Mouse (Mus musculus): Measurements from ENCODE around the gene Tra2b. TPM values are rescaled to one million over a fixed set of nuclear protein-coding genes. Genes with fewer than 3 reads are reported as not detected.
"Not testable (repeated sequence)": the region's sequence is repeated elsewhere in the genome, so short reads cannot be mapped to it uniquely, and the experiment has no call there.

Gene Tra2b
- total and polyA plus RNA-seq, 2 experiments = 12.8 to 53.4 TPM

GRCm38 (mm10) chr16:22261563-22261962 lies 4.2 kb downstream of the Tra2b start:
- no peak overlapping the region for H3K9ac ChIP-seq (ENCODE audit: low read depth, low read length)

GRCm38 (mm10) chr16:22260423-22261143 lies 5.2 kb downstream of the Tra2b start:
- no peak overlapping the region for H3K4me3 ChIP-seq (ENCODE audit: insufficient read depth, low read depth, low read length)
- WGBS = 27% methylated on average over 3 of the region's 3 CpGs
- TF ChIP-seq POLR2A (IDR thresholded peaks at IDR 0.05; ENCODE audit: extremely low read depth, insufficient read depth, low read length) = no peak
- TF ChIP-seq CTCF (IDR thresholded peaks at IDR 0.05; ENCODE audit: low read depth, low read length) = no peak

More at GRCm38 (mm10) chr16:22261563-22261962, 4.2 kb downstream of the Tra2b start:
- peak; percentile 55 for DNase-seq (ENCODE audit: extremely low read depth, low read depth, low spot score)
- peaks cover 13% of the 10 kb centered on the region for H3K4me1 ChIP-seq (ENCODE audit: control insufficient read depth, insufficient read depth, low read length)
- 44% methylated on average over 2 of the region's 2 CpGs for WGBS
- H3K4me3 ChIP-seq (ENCODE audit: insufficient read depth, low read depth, low read length) = no peak overlapping the region
- H3K27me3 ChIP-seq (ENCODE audit: control insufficient read depth, insufficient read depth, low read length) = no peaks in the 10 kb centered on the region
- no peak overlapping the region for H3K27ac ChIP-seq (replicated peaks; ENCODE audit: insufficient read depth, low read depth, low read length)
- TF ChIP-seq POLR2A (IDR thresholded peaks at IDR 0.05; ENCODE audit: extremely low read depth, insufficient read depth, low read length) = no peak
- TF ChIP-seq CTCF (IDR thresholded peaks at IDR 0.05; ENCODE audit: low read depth, low read length) = no peak
- peaks cover 10% of the 10 kb centered on the region; the same call in 1 of the 2 replicates for H3K79me2 ChIP-seq (ENCODE audit: control insufficient read depth, insufficient read depth, low read length)
- H3K36me3 ChIP-seq (ENCODE audit: control insufficient read depth, insufficient read depth, low read length) = peaks cover 4% of the 10 kb centered on the region; the same call in 1 of the 2 replicates

GRCm38 (mm10) chr16:22252255-22252654 lies 13.6 kb downstream of the Tra2b start:
- DNase-seq (ENCODE audit: extremely low read depth, low read depth, low spot score); H3K4me1 ChIP-seq (ENCODE audit: control insufficient read depth, insufficient read depth, low read length); H3K27ac ChIP-seq (replicated peaks; ENCODE audit: insufficient read depth, low read depth, low read length); H3K9ac ChIP-seq (ENCODE audit: low read depth, low read length); H3K27me3 ChIP-seq (ENCODE audit: control insufficient read depth, insufficient read depth, low read length); H3K79me2 ChIP-seq (ENCODE audit: control insufficient read depth, insufficient read depth, low read length); H3K4me3 ChIP-seq (ENCODE audit: insufficient read depth, low read depth, low read length): not testable (repeated sequence)
- H3K36me3 ChIP-seq (ENCODE audit: control insufficient read depth, insufficient read depth, low read length) = peaks cover 58% of the 10 kb centered on the region
- 74% methylated on average over 6 of the region's 6 CpGs for WGBS

More at GRCm38 (mm10) chr16:22260423-22261143, 5.2 kb downstream of the Tra2b start:
- Histone ChIP-seq H3K27me3 (ENCODE audit: control insufficient read depth, insufficient read depth, low read length) (no peaks in the 10 kb centered on the region), H3K4me1 (ENCODE audit: control insufficient read depth, insufficient read depth, low read length) (peaks cover 10% of the 10 kb centered on the region), H3K27ac (replicated peaks; ENCODE audit: insufficient read depth, low read depth, low read length) (no peak overlapping the region), H3K36me3 (ENCODE audit: control insufficient read depth, insufficient read depth, low read length) (peaks cover 5% of the 10 kb centered on the region; the same call in 1 of the 2 replicates), H3K79me2 (ENCODE audit: control insufficient read depth, insufficient read depth, low read length) (peaks cover 10% of the 10 kb centered on the region; the same call in 1 of the 2 replicates), H3K9ac (ENCODE audit: low read depth, low read length) (no peak overlapping the region)
- no peak for DNase-seq (ENCODE audit: extremely low read depth, low read depth, low spot score)

GRCm38 (mm10) chr16:22250307-22250706 lies 15.5 kb downstream of the Tra2b start:
- WGBS = 93% methylated on average over 5 of the region's 5 CpGs
- Histone ChIP-seq H3K27ac (replicated peaks; ENCODE audit: insufficient read depth, low read depth, low read length) (no peak overlapping the region), H3K36me3 (ENCODE audit: control insufficient read depth, insufficient read depth, low read length) (peaks cover 59% of the 10 kb centered on the region), H3K9ac (ENCODE audit: low read depth, low read length) (no peak overlapping the region), H3K4me3 (ENCODE audit: insufficient read depth, low read depth, low read length) (no peak overlapping the region), H3K27me3 (ENCODE audit: control insufficient read depth, insufficient read depth, low read length) (no peaks in the 10 kb centered on the region), H3K4me1 (ENCODE audit: control insufficient read depth, insufficient read depth, low read length) (no peaks in the 10 kb centered on the region), H3K79me2 (ENCODE audit: control insufficient read depth, insufficient read depth, low read length) (no peaks in the 10 kb centered on the region; the same call in 1 of the 2 replicates)
- no peak for TF ChIP-seq POLR2A (IDR thresholded peaks at IDR 0.05; ENCODE audit: extremely low read depth, insufficient read depth, low read length)
- TF ChIP-seq CTCF (IDR thresholded peaks at IDR 0.05; ENCODE audit: low read depth, low read length) = no peak
- no peak for DNase-seq (ENCODE audit: extremely low read depth, low read depth, low spot score)

GRCm38 (mm10) chr16:22249754-22250153 lies 16.1 kb downstream of the Tra2b start:
- H3K36me3 ChIP-seq (ENCODE audit: control insufficient read depth, insufficient read depth, low read length) = peaks cover 59% of the 10 kb centered on the region
- H3K4me1 ChIP-seq (ENCODE audit: control insufficient read depth, insufficient read depth, low read length) = no peaks in the 10 kb centered on the region
- no peak overlapping the region for H3K9ac ChIP-seq (ENCODE audit: low read depth, low read length)
- H3K27me3 ChIP-seq (ENCODE audit: control insufficient read depth, insufficient read depth, low read length) = no peaks in the 10 kb centered on the region
- WGBS = 95% methylated on average over 3 of the region's 3 CpGs
- H3K4me3 ChIP-seq (ENCODE audit: insufficient read depth, low read depth, low read length) = no peak overlapping the region
- no peak for TF ChIP-seq POLR2A (IDR thresholded peaks at IDR 0.05; ENCODE audit: extremely low read depth, insufficient read depth, low read length)
- no peak for TF ChIP-seq CTCF (IDR thresholded peaks at IDR 0.05; ENCODE audit: low read depth, low read length)
- DNase-seq (ENCODE audit: extremely low read depth, low read depth, low spot score) = no peak
- no peaks in the 10 kb centered on the region; the same call in 1 of the 2 replicates for H3K79me2 ChIP-seq (ENCODE audit: control insufficient read depth, insufficient read depth, low read length)
- no peak overlapping the region for H3K27ac ChIP-seq (replicated peaks; ENCODE audit: insufficient read depth, low read depth, low read length)

- 100% methylated on average over 2 of the region's 2 CpGs for WGBS
- DNase-seq (ENCODE audit: extremely low read depth, low read depth, low spot score) = no peak
- Histone ChIP-seq H3K4me1 (ENCODE audit: control insufficient read depth, insufficient read depth, low read length) (no peaks in the 10 kb centered on the region), H3K27ac (replicated peaks; ENCODE audit: insufficient read depth, low read depth, low read length) (no peak overlapping the region), H3K27me3 (ENCODE audit: control insufficient read depth, insufficient read depth, low read length) (no peaks in the 10 kb centered on the region), H3K79me2 (ENCODE audit: control insufficient read depth, insufficient read depth, low read length) (no peaks in the 10 kb centered on the region), H3K4me3 (ENCODE audit: insufficient read depth, low read depth, low read length) (no peak overlapping the region), H3K9ac (ENCODE audit: low read depth, low read length) (no peak overlapping the region), H3K36me3 (ENCODE audit: control insufficient read depth, insufficient read depth, low read length) (peaks cover 36% of the 10 kb centered on the region)
- TF ChIP-seq CTCF (IDR thresholded peaks at IDR 0.05; ENCODE audit: low read depth, low read length) = no peak
- no peak for TF ChIP-seq POLR2A (IDR thresholded peaks at IDR 0.05; ENCODE audit: extremely low read depth, insufficient read depth, low read length)
These were observed 23.5 kb downstream of the Tra2b start for GRCm38 (mm10) chr16:22242239-22242866.
